Mouse (Mus musculus): Measurements from ENCODE around the gene Slc39a3. TPM values are rescaled to one million over a fixed set of nuclear protein-coding genes. Genes with fewer than 3 reads are reported as not detected.

Slc39a3 gene
- total and polyA plus RNA-seq, 3 experiments = 15.6 to 19.5 TPM; not detected in 1

DNA sequence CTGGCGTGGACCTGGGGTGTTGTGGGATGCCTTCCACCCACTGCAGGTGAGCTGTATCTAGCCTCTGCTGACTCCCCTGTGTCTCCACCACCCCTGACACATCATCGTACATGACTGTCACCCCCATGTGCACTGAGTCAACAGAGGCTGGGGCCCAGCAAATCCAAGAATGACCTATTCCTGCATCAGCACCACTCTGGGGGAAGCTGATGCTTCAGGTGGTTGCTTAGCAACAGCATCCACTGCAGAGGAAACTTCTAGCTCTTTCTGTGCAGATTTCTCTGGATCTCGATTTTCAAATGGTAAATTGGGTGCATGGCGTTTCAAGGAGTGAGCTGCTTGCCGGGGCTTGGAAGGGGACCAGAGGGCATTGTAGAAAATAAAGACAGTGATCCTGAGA is 44.0 kb downstream of the Slc39a3 start:
- H3K4me1 ChIP-seq (ENCODE audit: control insufficient read depth in 1 of 2, insufficient read depth in 2 of 2, low read length in 2 of 2) = 0 out of 4 replicates have a peak, but pooled peaks cover 0 to 6% of the 10 kb centered on the region in 2 experiments
- H3K4me3 ChIP-seq (ENCODE audit: control insufficient read depth in 1 of 2, insufficient read depth in 1 of 2, low read depth in 2 of 2, low read length in 2 of 2) = no peak overlapping the region
- no peak for DNase-seq (ENCODE audit: low read depth, low spot score)
- no peak overlapping the region for H3K9ac ChIP-seq (ENCODE audit: control insufficient read depth, low read depth, low read length, poor library complexity, severe bottlenecking)
- no peaks in the 10 kb centered on the region for H3K27me3 ChIP-seq (ENCODE audit: control insufficient read depth in 1 of 2, insufficient read depth in 2 of 2, low read length in 2 of 2)
- no peak overlapping the region for H3K27ac ChIP-seq (ENCODE audit: control insufficient read depth, low read depth, low read length)
- no peaks in the 10 kb centered on the region for H3K9me3 ChIP-seq (replicated peaks; ENCODE audit: insufficient read depth, low read length)
- H3K79me2 ChIP-seq (ENCODE audit: control insufficient read depth, insufficient read depth, low read length, poor library complexity) = no peaks in the 10 kb centered on the region
- TF ChIP-seq TAL1 (IDR thresholded peaks at IDR 0.05; ENCODE audit: low read length) = no peak
- TF ChIP-seq MAFK (IDR thresholded peaks at IDR 0.05; ENCODE audit: borderline replicate concordance, low read depth, low read length) = no peak
- no peak for TF ChIP-seq TCF12 (IDR thresholded peaks at IDR 0.05; ENCODE audit: low read depth, low read length)
- TF ChIP-seq MAZ (IDR thresholded peaks at IDR 0.05; ENCODE audit: low read depth, low read length) = no peak
- H3K36me3 ChIP-seq (ENCODE audit: control insufficient read depth in 1 of 2, insufficient read depth in 2 of 2, low read length in 2 of 2) = no peaks in the 10 kb centered on the region

DNA sequence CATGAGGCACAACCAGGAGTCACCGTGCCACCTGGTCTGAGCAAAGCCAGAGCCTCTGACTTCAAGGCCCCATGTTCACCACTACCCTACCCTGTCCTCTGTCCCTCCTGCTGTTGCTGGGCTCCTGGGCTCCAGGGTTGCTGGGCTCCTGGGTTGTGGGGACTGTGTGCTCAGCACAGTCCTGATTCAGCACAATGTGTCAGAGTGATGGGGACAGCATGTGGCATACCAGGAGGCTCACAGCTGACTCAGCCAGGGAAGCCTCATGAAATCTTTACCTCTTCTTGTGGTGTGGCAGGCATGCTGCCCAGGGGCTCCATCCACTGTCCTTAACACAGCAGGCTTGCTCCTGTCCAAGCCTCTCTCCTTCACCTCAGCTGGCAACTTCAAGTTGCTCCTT is 45.3 kb downstream of the Slc39a3 start:
- no peaks in the 10 kb centered on the region for H3K9me3 ChIP-seq (replicated peaks; ENCODE audit: insufficient read depth, low read length)
- no peaks in the 10 kb centered on the region for H3K36me3 ChIP-seq (ENCODE audit: control insufficient read depth in 1 of 2, insufficient read depth in 2 of 2, low read length in 2 of 2)
- TF ChIP-seq MAZ (IDR thresholded peaks at IDR 0.05; ENCODE audit: low read depth, low read length) = no peak
- no peak for TF ChIP-seq MEF2A (IDR thresholded peaks at IDR 0.05; ENCODE audit: extremely low read depth, insufficient replicate concordance, low read depth, low read length, poor library complexity, severe bottlenecking)
- TF ChIP-seq UBTF (IDR thresholded peaks at IDR 0.05; ENCODE audit: borderline replicate concordance, insufficient read depth, low read depth, low read length) = no peak
- TF ChIP-seq RCOR1 (IDR thresholded peaks at IDR 0.05; ENCODE audit: low read depth, low read length) = no peak
- 0 out of 4 replicates have a peak, but pooled peaks cover 0 to 6% of the 10 kb centered on the region in 2 experiments for H3K4me1 ChIP-seq (ENCODE audit: control insufficient read depth in 1 of 2, insufficient read depth in 2 of 2, low read length in 2 of 2)
- no peaks in the 10 kb centered on the region for H3K79me2 ChIP-seq (ENCODE audit: control insufficient read depth, insufficient read depth, low read length, poor library complexity)
- H3K27me3 ChIP-seq (ENCODE audit: control insufficient read depth in 1 of 2, insufficient read depth in 2 of 2, low read length in 2 of 2) = no peaks in the 10 kb centered on the region
- DNase-seq (ENCODE audit: low read depth, low spot score) = no peak
- no peak overlapping the region for H3K4me3 ChIP-seq (ENCODE audit: control insufficient read depth in 1 of 2, insufficient read depth in 1 of 2, low read depth in 2 of 2, low read length in 2 of 2)
- H3K9ac ChIP-seq (ENCODE audit: control insufficient read depth, low read depth, low read length, poor library complexity, severe bottlenecking) = no peak overlapping the region
- H3K27ac ChIP-seq (ENCODE audit: control insufficient read depth, low read depth, low read length) = no peak overlapping the region

DNA sequence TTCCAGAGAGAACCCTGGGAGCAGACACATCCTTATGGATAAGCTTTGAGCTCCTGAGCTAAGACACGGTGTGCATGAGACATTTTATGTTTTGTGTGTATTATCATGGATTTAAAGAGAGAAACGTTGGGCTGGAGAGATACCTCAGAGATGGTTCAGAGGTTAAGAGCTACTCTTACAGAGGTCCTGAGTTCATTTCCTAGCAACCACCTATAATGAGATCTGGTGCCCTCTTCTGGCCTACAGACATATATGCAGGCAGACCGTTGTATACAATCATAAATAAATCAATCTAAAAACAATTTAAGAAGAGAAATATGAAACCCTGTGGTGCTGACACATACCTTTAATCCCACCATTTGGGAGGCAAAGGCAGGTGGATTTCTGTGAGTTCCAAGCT is 46.2 kb downstream of the Slc39a3 start:
- Histone ChIP-seq H3K4me1 (ENCODE audit: control insufficient read depth in 1 of 2, insufficient read depth in 2 of 2, low read length in 2 of 2) (0 out of 4 replicates have a peak, but pooled peaks cover 0 to 6% of the 10 kb centered on the region in 2 experiments), H3K36me3 (ENCODE audit: control insufficient read depth in 1 of 2, insufficient read depth in 2 of 2, low read length in 2 of 2) (no peaks in the 10 kb centered on the region), H3K27ac (ENCODE audit: control insufficient read depth, low read depth, low read length) (no peak overlapping the region), H3K27me3 (ENCODE audit: control insufficient read depth in 1 of 2, insufficient read depth in 2 of 2, low read length in 2 of 2) (no peaks in the 10 kb centered on the region), H3K79me2 (ENCODE audit: control insufficient read depth, insufficient read depth, low read length, poor library complexity) (no peaks in the 10 kb centered on the region), H3K4me3 (ENCODE audit: control insufficient read depth in 1 of 2, insufficient read depth in 1 of 2, low read depth in 2 of 2, low read length in 2 of 2) (no peak overlapping the region), H3K9me3 (replicated peaks; ENCODE audit: insufficient read depth, low read length) (no peaks in the 10 kb centered on the region), H3K9ac (ENCODE audit: control insufficient read depth, low read depth, low read length, poor library complexity, severe bottlenecking) (no peak overlapping the region)
- TF ChIP-seq USF1 (IDR thresholded peaks at IDR 0.05; ENCODE audit: low read depth, low read length) (no peak), CTCF (IDR thresholded peaks at IDR 0.05 in 2 of 3, conservative IDR thresholded peaks at IDR 0.05 in 1 of 3; ENCODE audit: control insufficient read depth in 1 of 3, insufficient read depth in 1 of 3, low read depth in 2 of 3, low read length in 3 of 3, poor library complexity in 1 of 3, severe bottlenecking in 1 of 3) (peak; percentile 24 to 75 (median 61); a peak in 4 of 6 replicates), ZNF384 (IDR thresholded peaks at IDR 0.05; ENCODE audit: low read depth, low read length) (0 out of 2 replicates have a peak, but pooled peaks have one; percentile 39), UBTF (IDR thresholded peaks at IDR 0.05; ENCODE audit: borderline replicate concordance, insufficient read depth, low read depth, low read length) (no peak), ZC3H11A (IDR thresholded peaks at IDR 0.05; ENCODE audit: low read depth, low read length) (peak; percentile 52), RAD21 (IDR thresholded peaks at IDR 0.05; ENCODE audit: low read depth, low read length) (peak; percentile 72), SMC3 (IDR thresholded peaks at IDR 0.05; ENCODE audit: low read depth, low read length) (peak; percentile 69)
- DNase-seq (ENCODE audit: low read depth, low spot score) = peak; percentile 75
